Mouse (Mus musculus) left cerebral cortex, adult 18-20 months (tissue): Measurements from ENCODE around the gene Atad1. TPM values are rescaled to one million over a fixed set of nuclear protein-coding genes. Genes with fewer than 3 reads are reported as not detected.
"Not testable (repeated sequence)": the region's sequence is repeated elsewhere in the genome, so short reads cannot be mapped to it uniquely, and the experiment has no call there.

ENCODE experiments used
- DNase-seq, 2 experiments: peaks; one replicate each; pipeline ENCODE4 v3.0.0; 2021 to 2022; ENCODE audit warnings: low spot score in 2 of 2, mixed read lengths in 1 of 2
- total RNA-seq, 2 experiments: library from RNA; stranded (reverse); gene quantifications; 2 replicates each; pipeline ENCODE4 v1.2.3; 2021

The Atad1 gene
- total RNA-seq, 2 experiments from 2014 or later, result 88.3 to 98.0 TPM

DNA sequence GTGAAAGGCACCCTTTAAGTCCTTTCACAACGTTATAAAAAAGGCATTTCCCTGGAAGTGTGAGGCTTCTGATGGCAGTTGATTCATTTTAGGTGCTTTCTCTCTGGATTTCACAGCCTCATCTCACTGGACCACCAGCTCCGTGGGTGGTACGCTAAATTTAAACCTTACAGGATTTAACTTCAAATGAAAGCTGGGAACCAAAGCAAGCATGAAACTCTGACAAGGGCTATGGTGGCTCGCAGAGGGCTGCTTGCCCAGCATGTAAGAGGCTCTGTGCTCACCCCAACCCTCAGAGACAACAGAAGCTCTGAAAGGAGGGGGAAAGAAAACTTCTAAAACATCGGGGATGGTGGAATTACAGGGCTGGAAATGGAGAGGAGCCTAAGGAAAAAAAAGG lies 51.9 kb downstream of the Atad1 start:
- DNase-seq, result peak in 1 of 2 experiments; percentile 10

DNA sequence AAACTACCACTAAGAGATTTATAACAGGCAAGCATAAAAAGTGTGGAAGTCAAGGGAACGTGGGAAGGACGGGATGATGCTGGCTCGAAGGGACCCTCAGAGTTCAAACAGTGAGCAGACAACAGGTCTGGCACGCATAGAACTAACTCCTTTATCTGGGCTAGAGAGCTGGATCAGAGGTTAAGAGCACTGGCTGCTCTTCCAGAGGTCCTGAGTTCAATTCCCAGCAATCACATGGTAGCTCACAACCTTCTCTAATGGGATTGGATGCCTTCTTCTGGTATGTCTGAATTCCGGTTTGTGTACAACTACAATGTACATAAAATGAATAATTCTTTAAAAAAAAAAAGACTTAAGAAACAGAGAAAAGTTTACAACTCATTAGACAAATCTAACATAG lies 56.5 kb downstream of the Atad1 start:
- no peak for DNase-seq

DNA sequence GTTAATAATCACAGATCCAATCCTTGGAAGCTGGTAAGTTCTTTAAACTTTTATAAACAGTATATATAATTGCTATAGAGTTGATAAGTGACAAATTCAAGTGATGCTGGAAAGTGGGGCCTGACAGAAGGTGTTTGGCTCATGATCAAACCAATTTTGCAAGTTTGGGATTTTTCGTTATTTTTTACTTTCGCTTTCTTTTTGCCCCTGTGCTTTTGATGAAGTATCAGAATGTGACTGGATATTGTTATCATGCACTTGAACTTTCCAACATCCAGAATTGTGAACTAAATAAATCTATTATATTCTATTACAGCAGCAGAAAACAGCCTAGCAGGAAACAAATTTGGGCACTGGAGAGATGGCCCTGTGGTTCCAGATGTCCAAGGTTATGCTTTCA lies 58.7 kb downstream of the Atad1 start:
- no peak for DNase-seq

DNA sequence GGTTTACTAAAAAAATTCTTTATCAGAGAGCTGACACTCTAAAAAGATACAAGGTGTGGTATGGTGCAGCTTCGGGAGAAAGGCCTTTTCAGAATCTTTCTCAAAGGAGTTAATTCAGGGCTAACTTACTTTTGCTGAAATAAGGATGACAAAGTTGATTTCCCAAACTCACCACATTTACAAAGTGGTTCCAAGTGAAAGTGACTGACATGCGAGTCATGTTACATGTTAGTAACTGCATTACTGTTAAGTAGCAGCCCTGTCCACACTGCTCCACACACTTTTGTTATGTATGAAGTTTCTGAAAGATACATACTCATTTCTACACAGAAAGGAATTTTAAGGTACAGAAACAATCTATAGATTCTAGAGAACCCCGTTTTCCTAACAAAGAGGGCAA lies 63.8 kb downstream of the Atad1 start:
- DNase-seq, result no peak

DNA sequence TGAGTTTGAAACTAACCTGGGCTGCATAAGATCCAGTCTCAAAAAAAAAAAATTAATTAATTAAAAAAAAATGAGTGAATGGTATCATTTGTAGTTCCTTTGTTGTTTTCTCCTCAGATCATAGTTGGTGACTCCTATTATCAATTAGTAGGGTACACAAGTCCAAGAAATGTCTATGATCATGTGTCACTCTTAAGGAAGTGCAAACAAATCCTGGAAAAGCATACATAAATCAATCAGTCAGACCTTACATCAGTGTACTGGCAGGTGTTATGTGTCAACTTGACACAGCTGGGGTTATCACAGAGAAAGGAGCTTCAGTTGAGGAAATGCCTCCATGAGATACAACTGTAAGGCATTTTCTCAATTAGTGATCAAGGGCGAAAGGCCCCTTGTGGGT lies 71.8 kb downstream of the Atad1 start:
- not testable (repeated sequence) for DNase-seq

DNA sequence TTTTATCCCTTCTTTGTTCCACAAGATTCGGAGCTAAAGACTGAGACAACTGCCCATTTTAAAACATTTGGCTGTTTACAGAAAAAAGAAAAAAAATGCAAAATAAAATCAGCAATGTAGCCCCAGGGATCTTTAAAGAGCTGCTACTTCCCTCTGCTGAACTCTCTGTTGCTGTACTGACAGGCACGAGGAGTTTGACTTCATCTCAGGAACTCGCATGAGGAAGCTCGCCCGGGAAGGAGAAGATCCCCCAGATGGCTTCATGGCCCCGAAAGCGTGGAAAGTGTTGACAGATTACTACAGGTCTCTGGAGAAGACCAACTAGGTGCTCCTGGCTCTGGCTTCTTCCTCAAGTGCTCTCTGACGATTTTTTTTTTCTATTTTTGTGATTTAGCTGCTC lies 74.3 kb downstream of the Atad1 start:
- DNase-seq, result no peak

DNA sequence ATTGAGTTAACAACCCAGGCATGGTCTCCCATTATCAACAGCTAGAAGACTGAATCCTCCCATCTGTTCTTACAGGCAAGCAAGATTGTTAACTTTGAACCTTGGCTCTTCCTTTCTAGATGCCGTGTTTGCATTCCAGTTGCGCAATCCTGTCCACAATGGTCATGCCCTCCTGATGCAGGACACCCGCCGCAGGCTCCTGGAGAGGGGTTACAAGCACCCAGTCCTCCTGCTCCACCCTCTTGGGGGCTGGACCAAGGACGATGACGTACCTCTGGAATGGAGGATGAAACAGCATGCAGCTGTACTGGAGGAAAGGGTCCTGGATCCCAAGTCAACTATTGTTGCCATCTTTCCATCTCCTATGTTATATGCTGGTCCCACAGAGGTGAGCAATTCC lies 76.7 kb downstream of the Atad1 start:
- DNase-seq, result no peak

DNA sequence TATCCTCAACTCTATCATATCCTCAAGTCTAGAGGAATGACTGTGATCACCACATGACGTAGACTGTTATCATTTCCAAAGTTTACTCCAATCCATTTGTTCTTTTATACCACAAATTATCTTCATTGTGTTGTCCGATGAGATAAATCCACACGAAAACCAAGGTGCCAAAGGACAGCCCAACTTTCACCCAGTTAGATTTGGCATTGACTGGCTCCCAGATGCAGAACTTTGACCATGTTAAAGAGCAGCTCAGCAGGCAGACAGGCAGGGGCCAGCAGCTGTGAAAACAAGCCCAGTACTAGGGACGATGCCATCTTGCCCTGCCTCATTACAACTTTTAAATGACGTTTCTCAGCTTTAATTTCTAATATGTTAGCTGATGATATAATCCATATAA lies 80.2 kb downstream of the Atad1 start:
- no peak for DNase-seq

DNA sequence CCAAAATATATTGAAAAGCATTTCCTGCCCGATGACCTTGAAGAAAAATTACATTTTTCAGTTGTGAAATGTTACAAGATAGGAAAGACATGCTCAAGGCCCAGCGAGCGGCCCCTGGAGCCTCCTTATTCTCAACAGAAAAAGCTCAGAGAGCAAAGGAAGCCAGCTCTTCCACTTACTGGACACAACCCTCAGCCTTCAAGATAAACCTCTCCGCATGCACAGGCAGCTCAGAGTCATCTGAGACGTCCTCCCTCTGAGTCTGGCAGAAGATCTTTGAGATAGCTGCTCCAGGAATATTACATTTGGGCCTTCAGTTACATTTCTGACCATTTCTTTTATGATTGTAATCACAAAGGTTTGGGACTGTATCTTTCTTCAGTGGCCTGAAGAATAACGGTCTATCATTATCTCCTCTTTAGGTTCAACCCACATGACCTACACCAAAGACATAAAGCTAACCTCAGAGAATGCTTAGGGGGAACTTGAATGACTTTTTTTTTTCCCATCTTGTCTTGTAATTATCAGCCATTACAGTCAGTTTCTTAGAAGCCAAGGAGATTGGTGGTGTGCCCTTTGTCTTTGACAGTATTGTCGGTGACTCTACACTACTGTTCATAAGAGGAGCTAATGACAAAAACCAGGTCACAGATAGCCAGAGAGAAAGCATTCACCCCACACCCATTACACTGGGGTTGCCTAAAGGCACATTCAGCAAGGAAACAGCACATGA lies 85.8 kb downstream of the Atad1 start:
- no peak for DNase-seq

DNA sequence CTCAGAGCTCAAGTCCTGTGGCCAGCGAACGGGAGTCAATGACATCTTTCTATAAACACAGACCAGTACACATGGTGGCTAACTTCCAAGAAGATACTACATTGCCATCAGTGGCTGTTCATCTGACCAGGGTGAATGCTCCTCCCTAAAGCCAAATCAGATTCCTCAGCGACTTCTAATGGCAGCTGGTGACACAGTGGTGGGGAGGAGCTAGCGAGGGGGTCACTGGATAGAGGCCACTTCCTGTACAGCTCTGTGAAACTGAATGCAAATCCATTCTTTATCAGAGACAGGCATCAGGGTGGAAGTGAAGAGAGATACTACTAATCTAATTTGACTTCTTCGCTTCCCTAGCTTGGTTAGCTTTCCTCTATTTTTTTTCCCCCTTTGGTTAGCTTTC lies 86.5 kb downstream of the Atad1 start:
- DNase-seq, result no peak

DNA sequence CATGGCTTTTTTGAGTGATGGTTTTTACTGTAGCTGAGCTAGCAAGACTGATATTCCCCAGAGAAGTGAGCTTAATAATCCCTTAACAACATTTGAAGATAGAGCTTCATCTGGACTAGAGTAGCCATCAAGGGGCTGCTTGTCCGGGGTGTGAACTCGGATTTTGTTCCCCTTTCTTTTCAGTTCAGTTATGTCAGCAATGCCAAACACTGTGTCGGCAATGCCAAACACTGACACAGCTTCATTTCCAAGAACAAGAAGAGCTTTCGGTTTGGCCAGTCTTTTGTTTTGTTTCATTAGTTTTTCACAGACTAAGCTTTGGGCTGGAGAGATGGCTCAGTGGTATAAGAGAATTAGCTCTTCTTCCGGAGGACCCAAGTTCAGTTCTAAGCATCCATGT lies 88.5 kb downstream of the Atad1 start:
- no peak for DNase-seq

DNA sequence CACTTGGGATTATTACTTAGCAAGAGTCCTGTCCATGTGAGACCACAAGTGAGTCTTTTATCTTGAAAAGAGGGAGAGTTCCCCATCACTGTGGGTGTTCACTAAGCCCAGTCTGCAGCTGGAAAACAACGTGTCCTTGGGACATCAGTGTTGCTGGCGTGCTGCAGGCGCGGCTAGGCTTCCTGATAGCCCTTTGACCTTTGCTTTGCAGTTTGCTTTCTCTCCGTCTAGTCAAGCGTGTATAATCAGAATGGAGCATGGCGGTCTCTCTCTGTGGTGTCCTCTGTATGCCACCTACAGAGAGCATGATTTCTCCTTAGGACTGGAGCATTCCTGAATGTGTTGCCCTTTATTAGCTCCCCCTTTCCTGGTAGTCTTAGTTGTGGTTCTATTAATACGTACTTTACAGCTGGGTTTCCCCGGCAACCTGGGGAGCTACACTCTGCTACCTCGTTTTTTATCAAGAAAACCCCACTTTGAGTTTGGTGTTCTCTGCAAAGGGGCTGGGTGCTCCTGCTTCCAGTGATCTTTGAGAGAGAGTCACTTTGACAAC lies 91.5 kb downstream of the Atad1 start:
- DNase-seq, result no peak

DNA sequence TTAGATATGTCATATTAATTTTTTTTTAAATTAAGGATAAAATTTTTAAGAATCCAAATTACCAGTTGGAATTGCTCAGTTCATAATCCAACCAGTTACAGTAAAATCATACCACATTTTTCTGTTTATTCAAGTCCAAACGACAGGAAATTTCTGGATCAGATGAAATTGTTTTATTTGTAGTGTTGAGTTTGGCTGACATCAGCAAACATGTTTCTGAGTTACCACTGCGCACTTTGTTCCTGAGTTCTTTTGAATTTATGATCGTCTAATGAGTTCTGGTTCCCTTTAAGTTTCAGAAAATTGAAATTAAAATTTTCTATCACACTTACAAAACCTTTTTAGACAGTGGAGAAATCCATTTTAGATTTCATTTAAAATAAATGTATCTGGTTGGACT lies 93.2 kb downstream of the Atad1 start:
- no peak for DNase-seq

DNA sequence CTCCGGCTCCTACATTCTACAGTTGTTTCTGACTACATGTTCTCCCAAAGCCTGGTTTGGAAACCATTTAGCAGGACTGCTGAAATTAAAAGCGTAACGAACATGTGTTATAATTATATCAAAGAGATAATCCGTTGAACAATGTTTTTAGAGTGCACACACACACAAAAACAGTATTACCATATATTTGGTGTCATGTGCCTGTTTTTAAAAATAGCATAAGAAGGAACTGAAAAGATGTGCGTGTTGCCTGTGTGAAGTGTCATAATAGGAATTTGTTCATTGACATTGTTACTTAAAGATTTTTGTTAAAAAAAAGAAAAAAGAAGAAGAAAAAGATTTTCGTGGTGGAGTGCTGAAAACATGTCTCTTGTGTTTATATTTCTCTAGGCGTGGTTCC lies 93.6 kb downstream of the Atad1 start:
- no peak for DNase-seq

DNA sequence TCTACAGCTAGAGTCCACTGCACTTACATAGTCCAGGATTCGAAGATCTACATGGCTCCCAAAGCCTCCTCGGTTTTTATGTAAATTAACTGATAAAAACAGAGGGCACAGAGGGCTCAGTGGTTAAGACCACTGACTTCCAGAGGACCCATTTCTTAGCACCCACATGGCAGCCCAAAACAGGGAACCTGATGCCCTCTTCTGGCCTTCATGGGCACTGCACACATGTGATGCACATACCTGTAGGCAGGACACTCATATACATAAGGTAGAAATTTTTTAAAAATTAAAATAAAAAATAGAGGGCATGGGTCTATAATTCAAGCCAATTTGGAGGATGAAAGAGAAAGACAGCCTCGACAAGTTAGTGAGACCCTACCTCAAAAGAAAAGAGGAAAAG lies 95.9 kb downstream of the Atad1 start:
- no peak for DNase-seq

DNA sequence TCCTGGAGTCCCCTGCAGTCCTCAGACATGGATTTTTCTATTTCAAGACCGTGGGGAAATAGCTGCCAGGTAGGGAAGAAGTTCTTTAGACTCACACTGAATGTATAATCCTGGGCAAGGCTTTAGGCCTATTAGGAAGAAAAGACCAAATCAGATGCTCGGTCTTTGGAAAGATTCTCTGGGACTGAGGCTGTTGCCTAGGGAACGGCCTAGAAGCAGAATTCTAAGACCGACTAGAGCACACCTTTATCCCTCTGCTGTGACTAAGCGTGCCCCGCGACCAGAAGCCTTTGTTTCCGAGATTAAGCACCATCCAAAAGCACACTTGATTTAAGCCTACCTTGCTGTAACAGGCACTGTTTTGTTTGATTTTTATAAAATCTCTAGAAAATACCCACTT lies 97.6 kb downstream of the Atad1 start:
- no peak for DNase-seq

DNA sequence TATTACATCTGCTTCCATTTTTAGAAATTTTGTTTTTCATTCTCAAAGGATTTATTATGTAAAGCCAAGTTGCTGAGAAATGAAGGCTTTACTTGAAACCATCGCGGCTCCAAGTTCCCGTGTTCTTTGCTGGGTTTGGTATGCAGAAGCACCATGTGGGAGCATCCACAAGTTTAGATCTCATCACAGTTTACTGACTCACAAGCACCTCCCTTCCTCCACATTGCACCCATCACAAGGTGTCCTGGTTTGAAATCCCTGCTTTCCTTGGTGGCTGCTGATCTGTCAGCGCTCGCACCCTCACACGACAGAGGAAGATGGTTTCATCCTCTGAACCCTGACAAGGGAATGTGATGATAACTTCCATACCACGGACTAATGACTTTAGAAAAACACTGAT lies 98.1 kb downstream of the Atad1 start:
- no peak for DNase-seq

DNA sequence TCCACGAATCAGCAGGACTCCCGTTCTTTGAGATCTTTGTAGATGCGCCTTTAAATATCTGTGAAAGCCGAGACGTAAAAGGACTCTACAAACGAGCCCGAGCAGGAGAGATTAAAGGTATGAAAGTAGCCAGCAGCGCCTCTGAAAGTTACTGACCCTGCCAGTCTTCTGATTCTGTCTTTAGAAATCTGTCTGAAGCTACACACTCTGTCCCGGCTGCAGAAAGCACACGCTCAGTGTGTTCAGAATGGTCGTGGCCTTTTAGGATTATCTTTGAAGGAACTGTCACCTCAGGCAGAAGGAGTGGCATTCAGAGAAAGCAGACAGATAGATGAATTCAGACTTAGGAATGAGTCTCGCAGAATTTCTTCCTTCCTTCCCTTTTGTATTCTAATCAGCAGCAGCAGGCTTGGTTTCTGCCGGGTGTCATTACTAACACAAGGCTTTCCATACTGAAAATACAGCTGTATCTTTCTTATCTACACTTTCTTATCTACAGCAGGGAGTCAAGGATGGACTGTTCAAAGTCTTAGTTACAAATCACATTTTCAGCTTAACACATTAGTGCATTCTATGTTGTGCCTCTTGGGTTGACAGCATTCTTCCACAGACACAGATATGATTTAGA lies 101.2 kb downstream of the Atad1 start:
- no peak for DNase-seq

DNA sequence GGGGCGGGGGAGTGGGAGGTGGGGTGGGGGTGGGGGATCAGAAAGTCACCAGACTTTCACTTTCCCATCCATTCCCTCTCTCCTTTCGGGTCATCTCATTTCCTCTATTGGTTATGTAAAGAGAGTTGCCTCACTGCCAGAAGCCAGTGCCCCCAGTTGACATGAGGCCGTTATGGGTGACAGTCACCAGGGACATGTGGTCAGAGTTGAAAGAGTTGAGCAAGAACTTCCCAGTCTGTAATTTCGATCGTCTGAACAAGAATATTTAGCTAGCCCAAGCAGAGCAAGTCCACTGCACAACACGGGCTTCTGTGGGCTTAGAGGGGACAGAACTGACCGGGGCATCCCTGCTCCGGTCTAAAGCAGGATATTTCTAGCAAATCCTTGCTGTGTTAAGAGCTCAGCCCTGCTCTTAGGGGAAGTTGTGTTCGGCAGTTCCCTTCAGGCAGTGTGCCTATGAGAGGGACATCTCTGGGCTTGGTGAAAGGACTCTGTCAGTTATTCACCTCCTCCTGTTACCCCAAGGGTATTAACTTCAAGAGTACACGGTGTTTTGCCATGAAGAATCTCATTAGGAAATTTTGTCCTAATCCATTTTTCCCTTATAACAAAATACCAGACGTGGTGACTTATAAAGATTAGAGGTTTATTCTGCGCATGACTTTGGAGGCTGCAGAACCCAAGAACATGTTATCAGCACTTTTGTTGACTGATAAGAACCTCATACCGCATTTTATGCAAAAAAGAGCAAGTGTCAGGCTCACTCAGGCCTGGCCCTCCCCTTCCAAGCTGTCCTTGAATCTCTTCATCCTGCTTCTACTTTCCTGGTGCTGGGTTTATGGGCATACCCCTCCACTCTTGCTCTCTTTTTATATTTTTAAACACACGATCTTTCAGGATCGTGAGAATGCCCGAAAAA lies 102.0 kb downstream of the Atad1 start:
- no peak for DNase-seq

DNA sequence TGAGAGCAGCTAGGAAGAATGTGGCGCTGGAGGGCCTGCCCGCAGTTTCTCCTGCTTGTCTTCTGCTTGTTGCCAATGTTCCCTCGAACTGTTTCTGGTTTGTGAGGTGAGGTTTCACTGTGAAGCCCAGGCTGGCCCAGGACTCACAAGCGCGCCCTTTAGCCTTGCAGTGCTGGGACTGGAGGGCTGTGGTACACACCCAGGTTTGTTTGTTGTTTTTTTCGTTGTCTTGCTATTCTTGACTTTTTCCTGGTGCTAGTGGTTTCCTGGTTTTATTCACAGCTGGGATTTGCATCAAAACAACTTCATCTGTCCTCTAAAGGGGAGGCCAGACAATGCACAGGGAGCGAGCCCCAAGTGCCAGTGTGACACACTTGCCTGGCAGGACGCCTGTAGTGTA lies 104.7 kb downstream of the Atad1 start:
- DNase-seq, result no peak

DNA sequence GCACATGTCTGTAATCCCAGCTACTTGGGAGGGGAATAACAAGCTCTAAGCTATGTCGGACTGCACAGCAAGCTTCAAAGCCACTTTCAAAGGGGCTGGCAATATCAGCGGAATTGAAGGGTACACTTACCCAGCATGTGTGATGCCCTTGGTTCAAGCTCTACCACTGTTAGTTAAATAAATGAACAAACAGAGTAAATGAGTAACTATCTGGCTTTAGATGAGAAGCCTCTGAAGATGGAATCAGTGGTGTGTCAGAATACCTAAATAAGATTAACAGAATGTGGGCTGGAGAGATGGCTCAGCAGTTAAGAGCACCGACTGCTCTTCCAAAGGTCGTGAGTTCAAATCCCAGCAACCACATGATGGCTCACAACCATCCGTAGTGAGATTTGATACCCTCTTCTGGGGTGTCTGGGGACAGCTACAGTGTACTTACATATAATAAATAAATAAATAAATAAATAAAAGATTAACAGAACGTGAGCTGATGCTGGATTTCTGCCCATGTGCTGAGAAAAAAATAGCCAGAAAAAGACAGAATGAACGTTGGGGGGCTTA lies 110.9 kb downstream of the Atad1 start:
- no peak for DNase-seq

DNA sequence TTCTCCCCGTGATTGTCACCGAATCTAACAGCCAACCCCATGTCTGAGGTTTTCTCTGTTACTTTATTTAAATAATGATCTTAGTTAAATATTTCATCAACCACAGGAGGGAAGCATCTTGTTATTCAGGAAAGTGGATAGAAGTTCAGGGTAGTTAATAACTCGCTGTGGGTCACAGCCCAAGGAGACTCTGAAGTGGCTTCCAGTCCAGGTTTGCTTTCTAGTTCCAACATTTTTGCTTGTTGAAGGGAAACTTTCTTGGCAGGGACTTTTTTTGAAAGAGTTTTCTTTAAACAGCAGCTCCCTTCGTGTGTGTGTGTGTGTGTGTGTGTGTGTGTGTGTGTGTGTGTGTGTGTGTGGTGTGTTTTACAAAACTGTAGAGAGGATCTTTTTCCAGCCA lies 112.0 kb downstream of the Atad1 start:
- DNase-seq, result no peak
